Mouse (Mus musculus) neural tube, embryonic 12.5 days (tissue): Measurements from ENCODE around the gene Bdnf. TPM values are rescaled to one million over a fixed set of nuclear protein-coding genes. Genes with fewer than 3 reads are reported as not detected.
A peak's percentile ranks its signal among the peaks of the same experiment; 100 is the strongest.

Experiments
- ATAC-seq: fragments of 200-750 bp; cut with Nextera tagmentation; 2 replicates; pipeline ENCODE4 v1.8.0; 2017; ENCODE audit warnings: low read depth, mild to moderate bottlenecking, moderate TSS enrichment, moderate library complexity; ENCODE audit not compliant: low FRiP score
- H3K27ac ChIP-seq: fragments of 300-500 bp; sonication (generic); 2 replicates; pipeline ENCODE4 v1.5.1; 2016
- H3K27me3 ChIP-seq: fragments of 300-500 bp; sonication (generic); replicated peaks from 2 replicates; pipeline ENCODE4 v1.6.1; 2016; ENCODE audit warnings: mild to moderate bottlenecking
- H3K36me3 ChIP-seq: fragments of 300-500 bp; sonication (generic); 2 replicates; pipeline ENCODE4 v1.6.1; 2016; ENCODE audit warnings: mild to moderate bottlenecking
- H3K4me1 ChIP-seq: fragments of 300-500 bp; sonication (generic); 2 replicates; pipeline ENCODE4 v1.6.1; 2016
- H3K4me2 ChIP-seq: fragments of 300-500 bp; sonication (generic); replicated peaks from 2 replicates; pipeline ENCODE4 v1.6.1; 2016; ENCODE audit warnings: mild to moderate bottlenecking
- H3K4me3 ChIP-seq: fragments of 300-500 bp; sonication (generic); 2 replicates; pipeline ENCODE4 v1.5.1; 2016
- H3K9ac ChIP-seq: fragments of 300-500 bp; sonication (generic); 2 replicates; pipeline ENCODE4 v1.6.1; 2016; ENCODE audit warnings: mild to moderate bottlenecking
- H3K9me3 ChIP-seq: fragments of 300-500 bp; sonication (generic); 2 replicates; pipeline ENCODE4 v1.6.1; 2016; ENCODE audit warnings: mild to moderate bottlenecking
- WGBS: fragments of 180-500 bp; shearing (Covaris S2); methylation state at CpG from one replicate; pipeline ENCODE4 v1.1.7; 2016; 5-methylcytosine and 5-hydroxymethylcytosine counted together
- polyA plus RNA-seq: library from polyadenylated mRNA; unstranded; fragments of >200 nt; fragmentation: Nextera tagmentation; extraction: Ambion mirVana; gene quantifications from 2 replicates; pipeline ENCODE4 v1.2.1, GENCODE M21; 2016

The Bdnf gene
- polyA plus RNA-seq, 1 experiment from 2014 or later: 1.9 TPM

DNA sequence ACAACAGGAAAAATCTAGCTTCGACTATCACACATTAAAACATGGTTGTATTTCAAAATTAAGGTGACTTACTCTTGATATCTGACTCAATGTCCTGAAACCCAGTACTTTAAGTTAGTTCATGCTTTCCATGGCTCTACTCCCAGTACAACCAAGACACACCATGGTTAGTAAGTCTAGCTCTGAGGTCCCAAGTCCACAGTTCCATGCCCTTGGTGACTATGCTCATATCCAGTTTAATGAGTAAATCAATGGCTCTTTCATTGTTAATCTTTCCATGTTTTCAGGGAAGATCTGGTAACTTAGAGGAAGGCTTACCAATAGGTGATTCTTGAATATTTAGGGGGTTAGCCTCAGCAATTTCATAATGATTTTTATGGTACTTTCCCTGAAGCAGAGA, 14.2 kb downstream of the Bdnf start:
- no peak for ATAC-seq
- no peaks in the 10 kb centered on the region for H3K9me3 ChIP-seq
- WGBS: 66% methylated on average over 1 of the region's 1 CpGs
- no peak overlapping the region for H3K4me3 ChIP-seq
- H3K4me1 ChIP-seq: peaks cover 7% of the 10 kb centered on the region; the same call in 1 of the 2 replicates
- no peak overlapping the region for H3K4me2 ChIP-seq
- no peaks in the 10 kb centered on the region for H3K36me3 ChIP-seq
- H3K27me3 ChIP-seq: no peaks in the 10 kb centered on the region
- no peak overlapping the region for H3K9ac ChIP-seq
- H3K27ac ChIP-seq: no peak overlapping the region

DNA sequence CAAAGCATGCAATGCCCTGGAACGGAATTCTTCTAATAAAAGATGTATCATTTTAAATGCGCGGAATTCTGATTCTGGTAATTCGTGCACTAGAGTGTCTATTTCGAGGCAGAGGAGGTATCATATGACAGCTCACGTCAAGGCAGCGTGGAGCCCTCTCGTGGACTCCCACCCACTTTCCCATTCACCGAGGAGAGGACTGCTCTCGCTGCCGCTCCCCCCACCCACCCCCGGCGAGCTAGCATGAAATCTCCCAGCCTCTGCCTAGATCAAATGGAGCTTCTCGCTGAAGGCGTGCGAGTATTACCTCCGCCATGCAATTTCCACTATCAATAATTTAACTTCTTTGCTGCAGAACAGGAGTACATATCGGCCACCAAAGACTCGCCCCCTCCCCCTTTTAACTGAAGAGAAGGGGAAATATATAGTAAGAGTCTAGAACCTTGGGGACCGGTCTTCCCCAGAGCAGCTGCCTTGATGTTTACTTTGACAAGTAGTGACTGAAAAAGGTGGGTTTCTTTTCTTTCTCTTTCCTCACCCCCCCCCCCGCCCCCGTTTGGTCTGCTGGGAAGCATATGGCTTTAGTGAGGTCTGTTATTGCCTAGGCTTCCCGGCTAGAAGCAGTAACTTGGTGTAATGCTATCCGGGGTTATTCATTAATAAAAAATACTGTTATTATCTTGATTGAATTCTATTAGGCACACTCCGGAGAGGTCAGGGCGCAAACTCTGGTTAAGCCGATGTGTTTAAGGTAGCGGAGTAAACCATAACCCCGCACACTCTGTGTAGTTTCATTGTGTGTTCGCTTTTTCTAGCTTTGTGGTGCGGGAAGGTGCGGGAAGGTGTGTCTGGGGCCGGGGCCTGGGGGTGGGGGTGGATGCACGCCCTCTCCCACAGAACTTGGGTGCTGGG, 18.0 kb downstream of the Bdnf start:
- ATAC-seq: peak; percentile 17
- no peaks in the 10 kb centered on the region for H3K9me3 ChIP-seq

GRCm38 (mm10) chr2:109693178-109694115, 18.9 kb downstream of the Bdnf start:
- peak overlapping the region; percentile 92 for H3K4me2 ChIP-seq
- no peaks in the 10 kb centered on the region for H3K36me3 ChIP-seq
- H3K9me3 ChIP-seq: no peaks in the 10 kb centered on the region
- ATAC-seq: peak; percentile 78
- peak overlapping the region; percentile 55 for H3K9ac ChIP-seq
- peak overlapping the region; percentile 46 for H3K4me3 ChIP-seq
- WGBS: under 1% methylated on average over 67 of the region's 67 CpGs
- peaks cover 12% of the 10 kb centered on the region; the same call in 1 of the 2 replicates for H3K27me3 ChIP-seq
- no peak overlapping the region for H3K27ac ChIP-seq
- peaks cover 21% of the 10 kb centered on the region for H3K4me1 ChIP-seq

More for the DNA sequence above, 18.0 kb downstream of the Bdnf start:
- Histone ChIP-seq H3K9ac (peak overlapping the region; percentile 55), H3K4me2 (peak overlapping the region; percentile 92), H3K27me3 (peaks cover 12% of the 10 kb centered on the region; the same call in 1 of the 2 replicates), H3K4me3 (peak overlapping the region; percentile 46), H3K36me3 (no peaks in the 10 kb centered on the region), H3K27ac (no peak overlapping the region), H3K4me1 (peaks cover 21% of the 10 kb centered on the region)
- 3% methylated on average over 34 of the region's 34 CpGs for WGBS

DNA sequence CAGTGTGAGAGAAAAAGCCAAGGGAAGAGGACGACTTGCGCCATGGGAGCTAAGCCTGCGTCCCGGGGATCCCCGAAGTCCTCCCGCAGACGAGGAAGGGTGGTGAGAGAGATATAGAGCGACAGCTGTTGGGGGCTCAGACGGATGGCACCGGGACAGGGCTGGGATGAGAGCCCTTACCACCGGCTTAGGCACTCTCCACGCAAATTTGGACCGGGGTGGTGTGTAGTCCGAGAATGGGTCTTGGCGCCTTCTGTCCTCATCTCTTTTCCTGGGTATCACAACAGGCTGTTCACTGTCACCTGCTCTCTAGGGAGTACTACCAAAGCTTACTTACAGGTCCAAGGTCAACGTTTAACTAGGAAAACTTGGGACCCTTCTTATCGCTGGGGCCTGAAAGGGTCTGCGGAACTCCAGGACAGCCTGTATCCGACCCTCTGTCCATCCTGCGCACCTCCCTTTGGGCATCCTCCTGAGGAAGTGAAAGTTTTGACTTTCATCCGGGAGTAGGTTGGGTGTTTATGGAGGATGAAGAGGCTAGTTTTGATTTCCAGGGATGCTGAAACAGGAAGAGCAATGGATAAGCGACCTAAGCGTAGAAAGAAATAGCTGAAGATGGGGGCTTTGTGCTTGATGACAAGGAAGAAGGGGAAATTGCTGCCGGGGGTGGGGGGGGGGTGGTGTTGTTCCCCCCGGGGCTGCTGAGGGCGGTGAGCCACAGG, 19.8 kb downstream of the Bdnf start:
- under 1% methylated on average over 26 of the region's 26 CpGs for WGBS
- H3K4me1 ChIP-seq: peaks cover 21% of the 10 kb centered on the region
- H3K36me3 ChIP-seq: no peaks in the 10 kb centered on the region
- H3K4me2 ChIP-seq: peak overlapping the region; percentile 92
- H3K9ac ChIP-seq: peak overlapping the region; percentile 55
- peak; percentile 35 for ATAC-seq
- no peaks in the 10 kb centered on the region for H3K9me3 ChIP-seq
- peak overlapping the region; percentile 46 for H3K4me3 ChIP-seq
- H3K27me3 ChIP-seq: peaks cover 12% of the 10 kb centered on the region; the same call in 1 of the 2 replicates
- H3K27ac ChIP-seq: no peak overlapping the region

DNA sequence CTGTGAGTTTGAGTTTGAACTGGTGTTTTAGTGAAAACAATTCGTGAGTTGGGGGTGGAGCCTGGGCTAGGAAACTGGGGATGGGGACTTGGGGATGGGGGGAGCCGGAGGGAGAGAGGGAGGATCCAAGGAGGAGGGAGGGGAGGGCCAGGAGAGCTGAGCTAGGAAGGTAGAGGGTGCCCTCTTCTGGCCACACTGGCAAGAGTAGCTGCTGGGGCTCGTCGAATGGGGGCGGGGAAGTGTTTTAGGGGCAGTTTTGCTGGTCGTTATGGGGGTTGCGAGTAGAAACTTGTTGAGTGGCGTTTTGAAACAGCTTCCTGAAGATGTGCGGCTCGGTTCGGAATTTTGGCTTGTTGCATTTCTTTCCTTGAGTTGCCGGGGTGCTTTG, 20.3 kb downstream of the Bdnf start:
- H3K27me3 ChIP-seq: peaks cover 12% of the 10 kb centered on the region; the same call in 1 of the 2 replicates
- WGBS: 2% methylated on average over 12 of the region's 12 CpGs
- peak; percentile 68 for ATAC-seq
- no peaks in the 10 kb centered on the region for H3K36me3 ChIP-seq
- H3K9me3 ChIP-seq: no peaks in the 10 kb centered on the region
- peak overlapping the region; percentile 92 for H3K4me2 ChIP-seq
- H3K9ac ChIP-seq: no peak overlapping the region
- H3K4me1 ChIP-seq: peaks cover 21% of the 10 kb centered on the region
- peak overlapping the region; percentile 46 for H3K4me3 ChIP-seq
- no peak overlapping the region for H3K27ac ChIP-seq

- Histone ChIP-seq H3K4me2 (no peak overlapping the region), H3K27ac (no peak overlapping the region), H3K9ac (no peak overlapping the region), H3K27me3 (peaks cover 12% of the 10 kb centered on the region; the same call in 1 of the 2 replicates), H3K4me1 (peaks cover 21% of the 10 kb centered on the region), H3K36me3 (no peaks in the 10 kb centered on the region), H3K4me3 (no peak overlapping the region), H3K9me3 (no peaks in the 10 kb centered on the region)
- WGBS: 4% methylated on average over 4 of the region's 4 CpGs
- no peak for ATAC-seq
Measured at GRCm38 (mm10) chr2:109697151-109697550, 22.7 kb downstream of the Bdnf start.

- Histone ChIP-seq H3K4me2 (no peak overlapping the region), H3K9me3 (no peaks in the 10 kb centered on the region), H3K36me3 (no peaks in the 10 kb centered on the region), H3K9ac (no peak overlapping the region), H3K4me3 (no peak overlapping the region), H3K4me1 (no peaks in the 10 kb centered on the region), H3K27me3 (peaks cover 2% of the 10 kb centered on the region; the same call in 1 of the 2 replicates), H3K27ac (no peak overlapping the region)
- 85% methylated on average over 5 of the region's 5 CpGs for WGBS
- ATAC-seq: no peak
Measured at GRCm38 (mm10) chr2:109700291-109700690, 25.8 kb downstream of the Bdnf start.

GRCm38 (mm10) chr2:109703588-109703987, 29.1 kb downstream of the Bdnf start:
- no peak for ATAC-seq
- H3K36me3 ChIP-seq: no peaks in the 10 kb centered on the region
- H3K4me1 ChIP-seq: no peaks in the 10 kb centered on the region
- no peaks in the 10 kb centered on the region for H3K9me3 ChIP-seq
- 86% methylated on average over 4 of the region's 4 CpGs for WGBS
- no peak overlapping the region for H3K4me3 ChIP-seq
- H3K4me2 ChIP-seq: no peak overlapping the region
- no peaks in the 10 kb centered on the region for H3K27me3 ChIP-seq
- H3K27ac ChIP-seq: no peak overlapping the region
- no peak overlapping the region for H3K9ac ChIP-seq

- WGBS: 85% methylated on average over 5 of the region's 5 CpGs
- no peak overlapping the region for H3K4me3 ChIP-seq
- H3K4me2 ChIP-seq: no peak overlapping the region
- no peak overlapping the region for H3K9ac ChIP-seq
- H3K36me3 ChIP-seq: no peaks in the 10 kb centered on the region
- no peak overlapping the region for H3K27ac ChIP-seq
- ATAC-seq: no peak
- no peaks in the 10 kb centered on the region for H3K9me3 ChIP-seq
- H3K27me3 ChIP-seq: no peaks in the 10 kb centered on the region
- no peaks in the 10 kb centered on the region for H3K4me1 ChIP-seq
Measured at GRCm38 (mm10) chr2:109704053-109704452, 29.6 kb downstream of the Bdnf start.

- no peaks in the 10 kb centered on the region for H3K4me1 ChIP-seq
- no peak overlapping the region for H3K27ac ChIP-seq
- 71% methylated on average over 8 of the region's 8 CpGs for WGBS
- no peaks in the 10 kb centered on the region for H3K36me3 ChIP-seq
- no peak overlapping the region for H3K9ac ChIP-seq
- H3K4me2 ChIP-seq: no peak overlapping the region
- no peak overlapping the region for H3K4me3 ChIP-seq
- no peak for ATAC-seq
- no peaks in the 10 kb centered on the region for H3K27me3 ChIP-seq
- H3K9me3 ChIP-seq: no peaks in the 10 kb centered on the region
Measured at GRCm38 (mm10) chr2:109706524-109706923, 32.0 kb downstream of the Bdnf start.

DNA sequence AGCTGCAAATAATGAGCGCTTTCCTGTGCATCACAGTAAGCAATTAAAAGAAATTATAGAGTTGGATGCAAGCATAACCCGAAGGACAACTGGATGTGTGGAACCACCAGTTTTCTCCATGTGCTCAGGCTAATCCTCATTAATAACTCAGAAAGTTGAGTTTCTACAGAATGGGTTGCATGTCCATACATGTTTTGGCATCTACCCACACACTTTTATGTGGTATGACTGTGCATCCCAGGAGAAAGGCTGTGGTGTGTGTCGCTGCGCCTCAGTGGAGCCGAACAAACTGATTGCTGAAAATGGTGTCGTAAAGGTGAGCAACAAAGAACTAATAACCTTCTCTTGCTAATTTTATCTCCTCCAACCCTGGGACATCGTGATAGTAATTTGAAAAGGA, 34.8 kb downstream of the Bdnf start:
- no peak overlapping the region for H3K27ac ChIP-seq
- no peak overlapping the region for H3K4me2 ChIP-seq
- H3K9me3 ChIP-seq: no peaks in the 10 kb centered on the region
- no peaks in the 10 kb centered on the region for H3K4me1 ChIP-seq
- ATAC-seq: no peak
- H3K27me3 ChIP-seq: no peaks in the 10 kb centered on the region
- H3K36me3 ChIP-seq: no peaks in the 10 kb centered on the region
- no peak overlapping the region for H3K9ac ChIP-seq
- no peak overlapping the region for H3K4me3 ChIP-seq
- 91% methylated on average over 7 of the region's 7 CpGs for WGBS
